Mouse (Mus musculus) heart, embryonic 14.5 days (tissue): Measurements from ENCODE around the gene Noc2l. TPM values are rescaled to one million over a fixed set of nuclear protein-coding genes. Genes with fewer than 3 reads are reported as not detected.

Experiments used
- ATAC-seq: fragments of 200-750 bp; cut with Nextera tagmentation; 2 replicates; pipeline ENCODE4 v1.8.0; 2017; ENCODE audit warnings: low read depth, moderate TSS enrichment; ENCODE audit not compliant: insufficient number of reproducible peaks, insufficient read depth, low FRiP score
- H3K27ac ChIP-seq, 2 experiments: fragments of 200-500 bp in 1 of 2; fragments of 300-500 bp in 1 of 2; sonication (generic) in 1 of 2; replicated peaks in 1 of 2; 2 replicates each; pipeline ENCODE4 v1.5.1; 2012 to 2014; ENCODE audit warnings: low read depth in 2 of 2, low read length in 2 of 2, control low read depth in 1 of 2, mild to moderate bottlenecking in 1 of 2, mixed read lengths in 1 of 2; ENCODE audit not compliant: control insufficient read depth in 1 of 2, insufficient read depth in 1 of 2
- H3K27me3 ChIP-seq: fragments of 300-500 bp; sonication (generic); 2 replicates; pipeline ENCODE4 v1.6.1; 2014; ENCODE audit warnings: mild to moderate bottlenecking, low read length, control low read depth; ENCODE audit not compliant: control insufficient read depth, insufficient read depth
- H3K36me3 ChIP-seq: fragments of 300-500 bp; sonication (generic); 2 replicates; pipeline ENCODE4 v1.6.1; 2014; ENCODE audit warnings: mild to moderate bottlenecking, control low read depth, low read length, mixed read lengths; ENCODE audit not compliant: control insufficient read depth, insufficient read depth
- H3K4me1 ChIP-seq, 2 experiments: fragments of 200-500 bp in 1 of 2; fragments of 300-500 bp in 1 of 2; sonication (generic) in 1 of 2; 2 replicates each; pipeline ENCODE4 v1.6.1; 2012 to 2014; ENCODE audit warnings: low read length in 2 of 2, control low read depth in 1 of 2, mixed read lengths in 1 of 2; ENCODE audit not compliant: control insufficient read depth in 2 of 2, insufficient read depth in 2 of 2
- H3K4me2 ChIP-seq: fragments of 300-500 bp; sonication (generic); 2 replicates; pipeline ENCODE4 v1.6.1; 2014; ENCODE audit warnings: mild to moderate bottlenecking, low read length
- H3K4me3 ChIP-seq, 2 experiments: fragments of 200-500 bp in 1 of 2; fragments of 300-500 bp in 1 of 2; sonication (generic) in 1 of 2; 2 replicates each; pipeline ENCODE4 v1.5.1; 2012 to 2014; ENCODE audit warnings: low read length in 2 of 2, mild to moderate bottlenecking in 2 of 2, control low read depth in 1 of 2, low read depth in 1 of 2, moderate library complexity in 1 of 2; ENCODE audit not compliant: control insufficient read depth in 1 of 2, insufficient read depth in 1 of 2
- H3K9ac ChIP-seq: fragments of 300-500 bp; sonication (generic); 2 replicates; pipeline ENCODE4 v1.6.1; 2014; ENCODE audit warnings: mild to moderate bottlenecking, low read length
- H3K9me3 ChIP-seq: fragments of 300-500 bp; sonication (generic); 2 replicates; pipeline ENCODE4 v1.6.1; 2016; ENCODE audit warnings: low read length, control low read depth; ENCODE audit not compliant: control insufficient read depth
- WGBS: fragments of 180-500 bp; shearing (Covaris S2); extraction: QIAGEN DNeasy Blood & Tissue Kit; methylation state at CpG from one replicate; pipeline ENCODE4 v1.1.7; 2014; 5-methylcytosine and 5-hydroxymethylcytosine counted together
- polyA plus RNA-seq: library from polyadenylated mRNA; unstranded; fragments of >200 nt; fragmentation: Nextera tagmentation; extraction: Ambion mirVana; gene quantifications from 2 replicates; pipeline ENCODE4 v1.2.1, GENCODE M21; 2014

Noc2l gene
- polyA plus RNA-seq, 1 experiment from 2014 or later = 37.0 TPM

GRCm38 (mm10) chr4:156195927-156196870, 39.6 kb upstream of the Noc2l start:
- Histone ChIP-seq H3K4me3 (peak overlapping the region; percentile 84 to 93), H3K27ac (peak overlapping the region; percentile 11 to 78), H3K36me3 (peaks cover 26% of the 10 kb centered on the region), H3K27me3 (no peaks in the 10 kb centered on the region), H3K4me2 (peak overlapping the region; percentile 98), H3K9ac (peak overlapping the region; percentile 94), H3K9me3 (no peaks in the 10 kb centered on the region), H3K4me1 (peaks cover 30 to 45% of the 10 kb centered on the region in 2 experiments)
- 4% methylated on average over 35 of the region's 35 CpGs for WGBS
- ATAC-seq = no peak

- ATAC-seq = peak; percentile 81
These were observed 38.5 kb upstream of the Noc2l start, which contains the start of gene Agrn for GRCm38 (mm10) chr4:156197131-156197828. TSS of gene Agrn (minus strand) at chr4:156197488.

GRCm38 (mm10) chr4:156197829-156198205, 38.0 kb upstream of the Noc2l start:
- ATAC-seq = peak; percentile 87
- Histone ChIP-seq H3K27ac (peak overlapping the region; percentile 77 to 91), H3K9ac (peak overlapping the region; percentile 73), H3K27me3 (no peaks in the 10 kb centered on the region), H3K4me1 (peaks cover 27 to 44% of the 10 kb centered on the region in 2 experiments), H3K4me3 (peak overlapping the region; percentile 48 to 84), H3K36me3 (peaks cover 14% of the 10 kb centered on the region), H3K4me2 (peak overlapping the region; percentile 59), H3K9me3 (no peaks in the 10 kb centered on the region)
- under 1% methylated on average over 25 of the region's 26 CpGs for WGBS

More at GRCm38 (mm10) chr4:156197131-156197828, 38.5 kb upstream of the Noc2l start, which contains the start of gene Agrn:
- H3K36me3 ChIP-seq = peaks cover 18% of the 10 kb centered on the region
- peaks cover 30 to 45% of the 10 kb centered on the region in 2 experiments for H3K4me1 ChIP-seq
- peak within 1 kb of the TSS; percentile 94 for H3K9ac ChIP-seq
- H3K4me3 ChIP-seq = peak within 1 kb of the TSS; percentile 84 to 93
- no peaks in the 10 kb centered on the region for H3K9me3 ChIP-seq
- peak within 1 kb of the TSS; percentile 98 for H3K4me2 ChIP-seq
- peak within 1 kb of the TSS; percentile 77 to 91 for H3K27ac ChIP-seq
- no peaks in the 10 kb centered on the region for H3K27me3 ChIP-seq
- under 1% methylated on average over 46 of the region's 88 CpGs for WGBS

GRCm38 (mm10) chr4:156200623-156201475, 35.0 kb upstream of the Noc2l start, which contains the start of gene Isg15:
TSS of gene Isg15 (minus strand) at chr4:156200818.
- H3K4me1 ChIP-seq = peaks cover 6 to 20% of the 10 kb centered on the region in 2 experiments; a peak in 3 of 4 replicates
- no peak within 1 kb of the TSS for H3K9ac ChIP-seq
- no peaks in the 10 kb centered on the region for H3K9me3 ChIP-seq
- no peaks in the 10 kb centered on the region for H3K36me3 ChIP-seq
- no peak within 1 kb of the TSS for H3K4me3 ChIP-seq
- peak within 1 kb of the TSS; percentile 24; the same call in 1 of the 2 replicates for H3K4me2 ChIP-seq
- no peak for ATAC-seq
- H3K27ac ChIP-seq = 0 out of 4 replicates have a peak within 1 kb of the TSS, but pooled peaks of 1 of the 2 experiments have one; percentile 1
- 57% methylated on average over 10 of the region's 10 CpGs for WGBS
- peaks cover 5% of the 10 kb centered on the region; the same call in 1 of the 2 replicates for H3K27me3 ChIP-seq

GRCm38 (mm10) chr4:156202462-156202893, 33.3 kb upstream of the Noc2l start:
- H3K4me3 ChIP-seq = peak overlapping the region; percentile 46 to 69
- H3K36me3 ChIP-seq = no peaks in the 10 kb centered on the region
- H3K27me3 ChIP-seq = peaks cover 6% of the 10 kb centered on the region; the same call in 1 of the 2 replicates
- peak overlapping the region; percentile 24 to 84 for H3K27ac ChIP-seq
- peaks cover 4 to 13% of the 10 kb centered on the region in 2 experiments; a peak in 3 of 4 replicates for H3K4me1 ChIP-seq
- 8% methylated on average over 12 of the region's 12 CpGs for WGBS
- H3K9ac ChIP-seq = peak overlapping the region; percentile 82
- no peaks in the 10 kb centered on the region for H3K9me3 ChIP-seq
- H3K4me2 ChIP-seq = peak overlapping the region; percentile 97
- no peak for ATAC-seq

GRCm38 (mm10) chr4:156203001-156203412, 32.8 kb upstream of the Noc2l start, which contains the start of gene AW011738:
TSS of gene AW011738 (plus strand) at chr4:156203304.
- peak within 1 kb of the TSS; percentile 54 to 84 for H3K27ac ChIP-seq
- H3K4me2 ChIP-seq = peak within 1 kb of the TSS; percentile 97
- WGBS = 0% methylated on average over 39 of the region's 39 CpGs
- no peaks in the 10 kb centered on the region for H3K9me3 ChIP-seq
- ATAC-seq = peak; percentile 80
- peaks cover 3 to 13% of the 10 kb centered on the region in 2 experiments; a peak in 3 of 4 replicates for H3K4me1 ChIP-seq
- peak within 1 kb of the TSS; percentile 46 to 69 for H3K4me3 ChIP-seq
- H3K36me3 ChIP-seq = no peaks in the 10 kb centered on the region
- peaks cover 6% of the 10 kb centered on the region; the same call in 1 of the 2 replicates for H3K27me3 ChIP-seq
- peak within 1 kb of the TSS; percentile 82 for H3K9ac ChIP-seq
